Mouse (Mus musculus) embryonic facial prominence, embryonic 15.5 days (tissue): ENCODE data around the gene Pmepa1. TPM values are rescaled to one million over a fixed set of nuclear protein-coding genes. Genes with fewer than 3 reads are reported as not detected.

Experiments
- ATAC-seq: fragments of 200-750 bp; cut with Nextera tagmentation; 2 replicates; pipeline ENCODE4 v1.8.0; 2017; ENCODE audit warnings: low read depth, moderate TSS enrichment; ENCODE audit not compliant: insufficient number of reproducible peaks, low FRiP score, low TSS enrichment
- H3K27ac ChIP-seq: fragments of 300-500 bp; sonication (generic); replicated peaks from 2 replicates; pipeline ENCODE4 v1.5.1; 2015; ENCODE audit warnings: mild to moderate bottlenecking, inconsistent platforms
- H3K27me3 ChIP-seq: fragments of 300-500 bp; sonication (generic); 2 replicates; pipeline ENCODE4 v1.6.1; 2015; ENCODE audit warnings: inconsistent platforms
- H3K36me3 ChIP-seq: fragments of 300-500 bp; sonication (generic); 2 replicates; pipeline ENCODE4 v1.6.1; 2015; ENCODE audit warnings: mild to moderate bottlenecking, inconsistent platforms
- H3K4me1 ChIP-seq: fragments of 300-500 bp; sonication (generic); 2 replicates; pipeline ENCODE4 v1.6.1; 2015; ENCODE audit warnings: inconsistent platforms
- H3K4me2 ChIP-seq: fragments of 300-500 bp; sonication (generic); replicated peaks from 2 replicates; pipeline ENCODE4 v1.6.1; 2015; ENCODE audit warnings: mild to moderate bottlenecking, inconsistent platforms
- H3K4me3 ChIP-seq: fragments of 300-500 bp; sonication (generic); replicated peaks from 2 replicates; pipeline ENCODE4 v1.5.1; 2015; ENCODE audit warnings: mild to moderate bottlenecking, inconsistent platforms
- H3K9ac ChIP-seq: fragments of 300-500 bp; sonication (generic); 2 replicates; pipeline ENCODE4 v1.6.1; 2015; ENCODE audit warnings: inconsistent platforms
- H3K9me3 ChIP-seq: fragments of 300-500 bp; sonication (generic); replicated peaks from 2 replicates; pipeline ENCODE4 v1.6.1; 2016; ENCODE audit warnings: inconsistent platforms
- WGBS: fragments of 180-500 bp; shearing (Covaris S2); methylation state at CpG from one replicate; pipeline ENCODE4 v1.1.7; 2015; 5-methylcytosine and 5-hydroxymethylcytosine counted together
- polyA plus RNA-seq: library from polyadenylated mRNA; unstranded; fragments of >200 nt; fragmentation: Nextera tagmentation; extraction: Ambion mirVana; gene quantifications from 2 replicates; pipeline ENCODE4 v1.2.1, GENCODE M21; 2015

The Pmepa1 gene
- polyA plus RNA-seq, result 8.7 and 9.0 TPM in 2 replicates

DNA sequence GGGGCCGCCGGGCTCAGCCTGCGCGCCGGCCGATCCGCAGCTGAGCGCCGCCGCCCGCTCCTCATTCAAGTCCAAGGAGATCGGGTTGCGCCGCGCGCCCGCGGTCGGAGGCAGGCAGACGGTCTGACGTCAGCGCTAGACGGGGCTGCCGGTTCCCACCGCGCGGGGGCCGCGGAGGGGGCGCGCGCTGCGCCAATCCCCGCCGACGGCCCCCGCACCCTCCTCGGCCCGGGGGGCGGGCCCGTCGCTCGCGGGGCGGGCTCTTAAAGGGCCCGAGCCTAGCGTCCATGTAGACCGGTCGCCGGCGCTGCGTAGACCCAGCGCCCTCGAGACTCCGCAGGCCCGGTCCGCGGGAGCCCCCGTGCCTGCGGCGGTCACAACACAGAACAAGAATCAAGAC, at the start of gene Pmepa1:
Gene Pmepa1 (minus strand): TSS at position 125 of the 400 bp plus-strand sequence.
- H3K4me3 ChIP-seq, result peak within 1 kb of the TSS; percentile 94
- no peaks in the 10 kb centered on the region for H3K36me3 ChIP-seq
- peak within 1 kb of the TSS; percentile 96 for H3K9ac ChIP-seq
- peak within 1 kb of the TSS; percentile 89 for H3K27ac ChIP-seq
- no peaks in the 10 kb centered on the region for H3K27me3 ChIP-seq
- under 1% methylated on average over 51 of the region's 61 CpGs for WGBS
- peaks cover 51% of the 10 kb centered on the region for H3K4me1 ChIP-seq
- ATAC-seq, result peak; percentile 94
- H3K9me3 ChIP-seq, result no peaks in the 10 kb centered on the region
- peak within 1 kb of the TSS; percentile 77 for H3K4me2 ChIP-seq

DNA sequence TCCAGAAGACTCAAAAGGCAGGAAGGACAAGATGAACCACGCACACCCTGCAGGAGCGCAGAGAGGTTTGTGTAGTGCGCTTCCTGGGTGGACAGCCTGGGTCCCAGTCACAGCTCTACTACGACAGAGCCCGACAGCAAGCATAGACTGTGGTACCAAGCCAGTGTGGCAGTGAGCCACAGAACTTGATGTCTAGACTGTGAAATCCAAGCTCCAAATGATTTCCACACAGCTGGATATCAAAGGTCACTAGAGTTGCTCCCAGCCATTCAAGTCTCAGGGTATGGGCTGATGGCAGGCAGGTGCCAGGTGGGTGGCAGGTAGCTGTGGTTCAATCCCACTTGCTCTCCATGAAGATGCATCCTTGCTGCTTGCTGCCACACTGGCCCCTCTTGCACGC, 45.4 kb upstream of the Pmepa1 start:
- H3K9ac ChIP-seq, result no peak overlapping the region
- no peak overlapping the region for H3K4me3 ChIP-seq
- no peaks in the 10 kb centered on the region for H3K9me3 ChIP-seq
- no peaks in the 10 kb centered on the region for H3K36me3 ChIP-seq
- WGBS, result 75% methylated on average over 6 of the region's 6 CpGs
- peak; percentile 29; the same call in 1 of the 2 replicates for ATAC-seq
- H3K4me1 ChIP-seq, result no peaks in the 10 kb centered on the region
- no peak overlapping the region for H3K4me2 ChIP-seq
- H3K27me3 ChIP-seq, result no peaks in the 10 kb centered on the region
- no peak overlapping the region for H3K27ac ChIP-seq

DNA sequence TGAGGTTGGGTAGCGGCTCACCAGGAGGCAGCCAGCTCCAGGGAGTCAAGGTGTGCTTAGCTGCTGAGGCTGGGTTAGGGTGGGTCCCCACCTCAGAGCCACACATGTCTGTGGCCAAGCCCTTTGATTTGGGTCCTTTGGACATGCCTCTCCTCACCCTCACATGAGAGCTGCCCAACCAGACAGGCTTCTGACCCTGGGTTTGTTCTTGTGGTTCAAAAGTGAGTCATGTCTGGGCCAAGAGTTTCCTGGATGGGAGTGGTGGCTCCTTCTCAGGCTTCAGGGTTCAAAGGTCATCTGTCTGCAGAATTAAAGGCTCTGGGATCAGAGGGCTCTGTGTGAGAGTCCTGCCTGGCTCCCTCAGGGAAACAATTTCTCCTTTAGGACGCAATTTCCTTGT, 44.9 kb upstream of the Pmepa1 start:
- no peak for ATAC-seq
- no peaks in the 10 kb centered on the region for H3K9me3 ChIP-seq
- H3K4me1 ChIP-seq, result no peaks in the 10 kb centered on the region
- H3K27me3 ChIP-seq, result no peaks in the 10 kb centered on the region
- no peak overlapping the region for H3K9ac ChIP-seq
- H3K36me3 ChIP-seq, result no peaks in the 10 kb centered on the region
- H3K4me3 ChIP-seq, result no peak overlapping the region
- H3K27ac ChIP-seq, result no peak overlapping the region
- H3K4me2 ChIP-seq, result no peak overlapping the region
- 83% methylated on average over 2 of the region's 2 CpGs for WGBS

DNA sequence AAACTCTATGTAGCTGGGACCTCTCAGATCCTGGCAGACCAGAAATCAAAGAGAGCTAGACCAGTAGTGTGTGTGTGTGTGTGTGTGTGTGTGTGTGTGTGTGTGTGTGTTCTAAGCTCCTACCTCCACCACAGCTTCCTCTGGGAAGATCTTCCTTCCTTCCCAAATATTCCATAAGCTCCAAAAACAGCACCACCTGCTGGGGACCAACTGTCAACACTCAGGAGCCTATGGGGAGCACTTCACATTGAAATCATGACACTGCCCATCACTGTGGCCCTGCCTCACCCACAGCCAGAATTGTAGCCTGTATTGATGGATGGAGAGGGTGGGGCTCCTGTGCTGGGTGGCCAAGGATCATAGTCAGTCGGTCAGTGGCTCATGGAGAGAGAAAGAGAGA, 38.0 kb upstream of the Pmepa1 start:
- H3K4me2 ChIP-seq, result no peak overlapping the region
- H3K9ac ChIP-seq, result no peak overlapping the region
- no peak overlapping the region for H3K4me3 ChIP-seq
- no peaks in the 10 kb centered on the region for H3K4me1 ChIP-seq
- H3K27me3 ChIP-seq, result no peaks in the 10 kb centered on the region
- no peaks in the 10 kb centered on the region for H3K36me3 ChIP-seq
- ATAC-seq, result no peak
- no peaks in the 10 kb centered on the region for H3K9me3 ChIP-seq
- 78% methylated on average over 1 of the region's 1 CpGs for WGBS
- no peak overlapping the region for H3K27ac ChIP-seq

DNA sequence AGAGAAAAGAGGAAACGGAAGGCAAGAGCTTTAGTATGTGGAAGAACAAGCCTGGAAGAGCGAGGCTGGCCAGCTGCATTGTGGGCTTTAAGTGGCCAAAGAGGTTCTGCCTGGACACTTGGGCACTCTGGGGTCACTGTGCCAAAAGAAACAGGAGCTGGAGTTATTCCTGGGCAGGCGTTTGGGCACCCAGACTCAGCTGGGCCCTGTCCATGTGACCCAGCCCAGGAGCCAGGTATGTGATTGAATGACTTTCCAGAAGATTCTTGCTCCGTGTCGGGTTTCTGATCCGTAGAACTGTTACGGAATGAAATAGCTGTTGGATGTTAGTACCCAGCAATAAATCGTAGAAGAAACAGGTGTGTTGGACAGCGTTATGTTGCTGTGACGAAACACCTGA, 32.2 kb upstream of the Pmepa1 start:
- Histone ChIP-seq H3K27me3 (no peaks in the 10 kb centered on the region), H3K4me1 (peaks cover 18% of the 10 kb centered on the region), H3K4me2 (no peak overlapping the region), H3K9me3 (no peaks in the 10 kb centered on the region), H3K4me3 (no peak overlapping the region), H3K27ac (no peak overlapping the region), H3K9ac (no peak overlapping the region), H3K36me3 (no peaks in the 10 kb centered on the region)
- 89% methylated on average over 10 of the region's 10 CpGs for WGBS
- ATAC-seq, result no peak

DNA sequence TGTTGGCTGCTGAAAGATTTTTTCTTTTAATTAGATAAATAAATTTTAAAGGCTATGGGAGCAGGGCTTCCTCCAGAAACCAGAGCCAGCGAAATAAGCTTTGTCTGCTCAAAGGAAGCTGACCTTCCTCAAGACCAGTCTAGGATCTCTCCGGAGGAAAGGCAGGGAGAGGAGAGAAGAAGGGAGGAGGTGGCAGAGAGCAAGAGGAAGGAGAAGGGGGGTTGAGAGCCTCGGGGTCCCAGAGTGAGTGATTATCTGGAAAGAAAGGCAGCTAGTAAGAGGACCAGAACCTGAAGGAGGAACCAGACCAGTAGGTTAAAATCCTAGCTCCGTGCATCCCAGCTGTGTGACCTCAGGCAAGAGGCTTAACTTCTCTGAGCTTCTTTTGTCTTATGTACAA, 31.7 kb upstream of the Pmepa1 start:
- Histone ChIP-seq H3K36me3 (no peaks in the 10 kb centered on the region), H3K9ac (no peak overlapping the region), H3K9me3 (no peaks in the 10 kb centered on the region), H3K27ac (no peak overlapping the region), H3K4me1 (peaks cover 18% of the 10 kb centered on the region), H3K4me3 (no peak overlapping the region), H3K4me2 (peak overlapping the region; percentile 48), H3K27me3 (no peaks in the 10 kb centered on the region)
- 9% methylated on average over 4 of the region's 4 CpGs for WGBS
- no peak for ATAC-seq

DNA sequence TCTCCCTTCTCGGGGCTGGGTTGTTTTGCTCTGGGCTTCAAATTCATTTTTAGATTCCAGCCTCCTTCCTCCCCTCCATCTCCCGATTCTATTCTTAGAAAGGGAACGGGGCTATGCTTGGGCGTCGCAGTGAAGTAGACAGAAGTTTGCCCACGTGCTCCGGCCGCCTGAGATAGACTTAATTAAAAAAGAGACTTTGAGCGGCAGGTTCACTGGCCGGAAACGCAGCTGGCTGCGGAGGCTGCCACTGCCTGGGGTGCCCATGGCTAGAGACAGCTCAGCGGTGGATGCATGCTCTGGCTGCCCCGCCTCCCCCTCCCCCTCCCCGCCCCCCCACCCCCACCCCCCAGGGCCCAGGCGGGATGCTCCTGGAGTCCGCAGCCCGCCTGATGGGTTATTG, 31.2 kb upstream of the Pmepa1 start:
- peak overlapping the region; percentile 48 for H3K4me2 ChIP-seq
- peaks cover 22% of the 10 kb centered on the region for H3K4me1 ChIP-seq
- ATAC-seq, result peak; percentile 69; the same call in 1 of the 2 replicates
- peak overlapping the region; percentile 63 for H3K27ac ChIP-seq
- no peaks in the 10 kb centered on the region for H3K9me3 ChIP-seq
- no peak overlapping the region for H3K9ac ChIP-seq
- peak overlapping the region; percentile 19; the same call in 1 of the 2 replicates for H3K4me3 ChIP-seq
- no peaks in the 10 kb centered on the region for H3K27me3 ChIP-seq
- no peaks in the 10 kb centered on the region for H3K36me3 ChIP-seq
- under 1% methylated on average over 17 of the region's 18 CpGs for WGBS

DNA sequence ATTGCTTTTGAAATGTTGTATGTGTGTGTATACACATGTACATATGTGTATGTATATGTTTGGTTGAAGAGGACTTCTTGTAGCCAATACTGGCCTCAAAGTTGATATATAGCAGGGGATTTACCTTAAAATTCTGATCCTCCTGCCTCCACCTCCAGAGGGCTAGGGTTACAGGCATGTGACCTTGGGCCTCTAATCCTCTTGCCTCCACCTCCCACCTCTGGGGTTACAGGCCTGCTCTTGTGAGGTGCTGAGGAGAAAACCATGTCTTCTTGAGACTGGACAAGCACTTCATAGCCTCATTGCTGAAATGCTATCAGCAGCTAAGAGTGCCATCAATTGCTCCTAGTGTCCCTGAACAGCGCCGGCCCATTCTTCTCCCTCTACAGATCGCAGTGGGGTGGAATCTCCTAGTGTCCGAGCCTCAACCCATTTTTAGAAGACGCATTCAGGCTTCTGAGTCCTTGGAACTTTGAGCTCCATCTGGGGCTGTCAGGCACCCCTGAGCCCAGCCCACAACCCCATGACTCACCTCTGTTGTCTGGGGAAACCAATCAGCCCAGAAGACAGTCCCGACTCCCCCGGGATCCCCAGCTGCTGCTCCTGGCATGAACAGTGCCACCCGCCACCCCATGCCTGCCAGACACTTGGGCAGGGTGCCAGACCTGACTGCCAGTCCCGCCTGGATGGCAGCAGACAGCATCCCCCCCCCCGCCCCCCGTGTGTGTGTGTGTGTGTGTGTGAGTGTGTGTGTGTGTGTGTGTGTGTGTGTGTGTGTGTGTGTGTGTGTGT, 30.6 kb upstream of the Pmepa1 start:
- Histone ChIP-seq H3K9ac (no peak overlapping the region), H3K4me2 (peak overlapping the region; percentile 48; the same call in 1 of the 2 replicates), H3K36me3 (no peaks in the 10 kb centered on the region), H3K4me1 (peaks cover 28% of the 10 kb centered on the region), H3K27me3 (no peaks in the 10 kb centered on the region), H3K27ac (peak overlapping the region; percentile 39), H3K4me3 (no peak overlapping the region), H3K9me3 (no peaks in the 10 kb centered on the region)
- WGBS, result 25% methylated on average over 10 of the region's 11 CpGs
- peak; percentile 83 for ATAC-seq

DNA sequence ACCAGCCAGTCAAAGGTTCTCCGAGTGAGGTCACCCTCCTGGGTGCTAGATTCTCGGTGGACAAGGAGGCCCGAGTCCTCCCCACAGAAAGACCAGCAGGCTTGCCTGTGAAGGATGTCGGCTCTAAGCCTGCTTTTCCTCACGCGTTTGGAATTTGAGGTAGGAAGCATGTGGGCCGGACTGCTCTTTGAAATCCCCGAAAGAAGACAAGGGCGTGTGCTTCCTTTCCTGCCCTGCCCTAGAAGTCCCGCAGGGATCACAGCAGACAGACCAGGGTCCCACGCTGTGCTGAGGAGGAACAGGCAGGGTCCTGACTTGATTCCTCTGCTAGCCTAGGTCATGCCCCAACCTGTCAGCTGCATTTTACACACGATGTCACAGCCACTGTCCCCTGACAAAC, 28.7 kb upstream of the Pmepa1 start:
- no peak for ATAC-seq
- Histone ChIP-seq H3K4me1 (peaks cover 42% of the 10 kb centered on the region), H3K36me3 (no peaks in the 10 kb centered on the region), H3K9ac (no peak overlapping the region), H3K27ac (no peak overlapping the region), H3K4me2 (no peak overlapping the region), H3K9me3 (no peaks in the 10 kb centered on the region), H3K27me3 (no peaks in the 10 kb centered on the region), H3K4me3 (no peak overlapping the region)
- WGBS, result 38% methylated on average over 12 of the region's 12 CpGs

DNA sequence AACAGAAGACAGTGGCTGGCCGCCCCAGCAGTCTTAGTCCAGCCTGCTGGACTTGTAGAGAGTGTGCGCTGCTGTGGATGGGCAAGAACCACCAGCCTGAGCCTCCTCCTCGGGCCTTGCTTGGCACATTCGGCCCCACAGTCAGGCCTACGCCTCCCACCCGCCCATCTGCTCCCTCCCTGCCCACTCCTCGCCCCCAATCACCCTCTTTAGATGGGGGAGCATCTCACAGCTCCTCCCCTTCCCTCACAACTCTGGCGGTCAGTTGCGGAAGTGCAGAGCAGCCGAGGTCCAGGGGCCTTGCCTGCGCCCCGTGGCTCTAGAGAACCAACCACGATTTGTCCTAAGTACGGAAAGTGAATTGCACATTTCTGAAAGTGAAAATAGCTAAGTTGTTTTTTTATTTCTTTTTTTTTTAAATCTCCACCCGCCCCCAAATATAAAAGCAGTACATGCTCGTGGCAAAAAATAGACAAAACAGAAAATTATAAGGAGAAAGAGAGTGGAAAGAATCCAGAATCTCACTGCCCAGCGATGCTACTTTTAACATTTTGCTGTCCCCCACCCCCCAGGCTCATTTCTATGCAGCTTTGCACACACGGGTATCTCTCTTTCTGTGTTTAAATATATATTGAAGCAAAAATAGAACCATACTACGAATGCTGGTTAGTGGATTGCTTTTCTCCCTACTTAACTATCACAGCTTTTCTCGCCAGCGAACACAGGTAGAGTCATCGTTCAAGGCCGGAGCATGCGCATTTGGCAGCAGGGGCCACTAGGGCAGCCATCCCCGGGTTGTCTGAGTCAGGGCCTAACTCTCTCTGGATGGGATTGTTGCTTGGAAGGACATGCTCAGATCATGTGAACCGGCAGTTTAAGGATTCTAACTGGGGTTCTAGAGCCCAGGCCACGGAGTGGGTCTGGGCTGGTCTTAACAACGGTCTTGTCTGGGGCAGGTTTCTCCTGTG, 24.6 kb upstream of the Pmepa1 start:
- WGBS, result 63% methylated on average over 28 of the region's 28 CpGs
- no peak overlapping the region for H3K4me2 ChIP-seq
- peaks cover 24% of the 10 kb centered on the region for H3K4me1 ChIP-seq
- H3K9ac ChIP-seq, result no peak overlapping the region
- no peaks in the 10 kb centered on the region for H3K27me3 ChIP-seq
- H3K9me3 ChIP-seq, result no peaks in the 10 kb centered on the region
- no peaks in the 10 kb centered on the region for H3K36me3 ChIP-seq
- peak overlapping the region; percentile 69 for H3K27ac ChIP-seq
- H3K4me3 ChIP-seq, result no peak overlapping the region
- ATAC-seq, result no peak

DNA sequence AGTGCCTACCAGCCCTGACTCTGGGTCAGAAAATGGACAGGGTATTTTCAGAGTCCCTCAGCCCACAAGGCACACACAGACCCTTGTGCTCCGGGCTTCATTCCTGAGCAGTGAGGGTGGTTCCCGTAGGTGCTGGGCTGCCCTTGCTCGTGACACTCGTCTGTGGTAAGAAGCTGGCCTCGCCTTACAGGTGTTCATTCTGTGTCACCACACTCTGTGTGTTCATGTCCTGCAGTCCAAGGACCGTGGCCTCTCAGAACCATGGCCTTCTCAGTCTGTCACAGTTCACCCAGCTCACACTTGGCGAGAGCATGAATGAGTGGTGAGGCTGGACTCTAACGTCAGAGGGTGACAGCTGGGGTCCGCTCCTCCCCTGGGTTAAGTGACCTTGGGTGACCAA, 20.1 kb upstream of the Pmepa1 start:
- WGBS, result 79% methylated on average over 9 of the region's 9 CpGs
- Histone ChIP-seq H3K9me3 (no peaks in the 10 kb centered on the region), H3K36me3 (no peaks in the 10 kb centered on the region), H3K4me1 (peaks cover 9% of the 10 kb centered on the region), H3K4me2 (no peak overlapping the region), H3K4me3 (no peak overlapping the region), H3K27ac (no peak overlapping the region), H3K27me3 (no peaks in the 10 kb centered on the region), H3K9ac (no peak overlapping the region)
- ATAC-seq, result no peak
